Mouse (Mus musculus) Patski (cell line): ENCODE measurements around the gene Arid5b. TPM values are rescaled to one million over a fixed set of nuclear protein-coding genes. Genes with fewer than 3 reads are reported as not detected.

ENCODE experiments used
- ATAC-seq: fragments of 100-300 bp; one replicate; pipeline ENCODE4 v1.8.0; 2021
- CTCF ChIA-PET: fragments of 350-600 bp; sonication (Branson Sonifier 250); formaldehyde crosslinking; loops from one replicate; lab custom pipeline; 2022; ENCODE audit warnings: inconsistent platforms; lab: Charles Lee
- POLR2A ChIA-PET: fragments of 350-600 bp; sonication (Branson Sonifier 250); formaldehyde crosslinking; loops from one replicate; lab custom pipeline; 2022; ENCODE audit warnings: antibody characterized with exemption, inconsistent platforms; lab: Charles Lee
- DNase-seq: peaks from one replicate; pipeline ENCODE4 v3.0.0-alpha.2; 2011; ENCODE audit warnings: low read depth, low spot score
- H3K27me3 ChIP-seq: fragments of 371-371 bp; one replicate; pipeline ENCODE4 v1.5.1; 2021
- CTCF ChIP-seq: fragments of 100-300 bp; IDR thresholded peaks from one replicate; pipeline ENCODE4 v1.5.1; 2021
- in situ Hi-C: fragments of 300-500 bp; cut with MboI; formaldehyde crosslinking; loops from 3 replicates; pipeline ENCODE4 v1.11.1; 2018; ENCODE audit warnings: low pct_unique_long_range_greater_than_20kb, mixed read lengths
- polyA plus RNA-seq: library from polyadenylated mRNA; unstranded; gene quantifications from one replicate; pipeline ENCODE4 v1.2.3, GENCODE M21; 2021

Gene Arid5b
- polyA plus RNA-seq, 1 experiment from 2014 or later: 70.3 TPM

DNA sequence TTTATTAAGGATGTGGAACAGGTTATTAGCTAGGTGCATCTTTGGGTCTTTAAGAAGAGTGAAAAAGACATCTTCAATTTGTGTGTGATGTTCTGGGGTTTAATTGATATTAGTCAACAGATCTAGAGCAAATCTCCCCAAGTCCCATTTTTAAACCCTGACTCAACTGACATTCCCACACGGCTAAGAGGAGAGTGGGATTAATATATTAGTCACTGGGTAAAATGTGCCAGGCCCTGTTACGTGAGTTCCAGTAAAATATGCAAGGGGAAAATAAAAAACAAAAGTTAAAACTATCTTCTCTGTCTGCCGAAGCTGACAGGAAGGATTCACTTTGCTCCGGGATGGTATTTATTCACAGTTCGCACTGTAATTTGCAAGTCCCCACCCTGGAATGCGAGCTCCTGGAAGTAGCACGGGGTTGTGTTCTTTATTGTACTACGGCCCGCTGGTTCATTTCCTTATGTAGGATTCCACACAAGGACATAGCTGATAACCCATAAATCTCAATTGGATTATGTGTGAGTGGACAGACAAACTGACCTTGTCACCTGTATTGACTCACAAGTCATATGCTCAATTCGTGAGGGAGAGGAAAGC lies 121.8 kb downstream of the Arid5b start:
- ATAC-seq: no peak
- no peak for TF ChIP-seq CTCF
- H3K27me3 ChIP-seq: no peaks in the 10 kb centered on the region
- no peak for DNase-seq
- CTCF ChIA-PET: interaction anchor here (0.9 to 3.6 kb wide), 5 partner anchors 9 to 158 kb away, joined by 3 to 19 read pairs (median 3); no protein-coding TSS in a partner anchor
- POLR2A ChIA-PET: interaction anchor here (0.6 to 1.2 kb wide), 4 partner anchors 10 to 1392 kb away, joined by 3 to 6 read pairs (median 4); no protein-coding TSS in a partner anchor
- in situ Hi-C loops: loop anchor here (25.0 kb wide), 1 partner anchor 306 kb away; no protein-coding TSS in a partner anchor

DNA sequence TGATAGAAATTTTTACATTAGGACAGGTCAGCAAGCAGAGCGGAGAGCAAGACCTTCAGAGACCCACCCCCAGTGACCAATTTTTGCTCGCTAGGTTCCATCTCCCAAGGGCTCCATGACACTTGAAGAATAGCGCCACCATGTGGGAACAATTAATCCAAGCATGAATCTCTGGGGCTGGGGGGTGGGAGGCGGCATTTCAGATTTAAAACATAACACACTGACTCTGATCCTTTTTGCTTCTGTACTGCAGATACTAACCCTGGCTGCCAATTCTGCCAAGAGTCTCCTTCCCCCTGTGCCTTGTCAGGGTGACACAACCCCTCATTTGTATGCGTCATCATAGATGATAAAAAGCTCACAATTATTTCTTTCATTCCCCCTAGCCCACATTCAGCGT lies 122.4 kb downstream of the Arid5b start:
- DNase-seq (no peak), ATAC-seq (no peak)
- ChIA-PET POLR2A (interaction anchor here (0.6 kb wide), 1 partner anchor 1392 kb away, joined by 3 read pairs; no protein-coding TSS in a partner anchor), CTCF (interaction anchor here (0.9 to 3.6 kb wide), 5 partner anchors 9 to 157 kb away, joined by 3 to 19 read pairs (median 3); no protein-coding TSS in a partner anchor)
- in situ Hi-C loops: loop anchor here (25.0 kb wide), 1 partner anchor 306 kb away; no protein-coding TSS in a partner anchor
- TF ChIP-seq CTCF: peak; percentile 47
- H3K27me3 ChIP-seq: no peaks in the 10 kb centered on the region

DNA sequence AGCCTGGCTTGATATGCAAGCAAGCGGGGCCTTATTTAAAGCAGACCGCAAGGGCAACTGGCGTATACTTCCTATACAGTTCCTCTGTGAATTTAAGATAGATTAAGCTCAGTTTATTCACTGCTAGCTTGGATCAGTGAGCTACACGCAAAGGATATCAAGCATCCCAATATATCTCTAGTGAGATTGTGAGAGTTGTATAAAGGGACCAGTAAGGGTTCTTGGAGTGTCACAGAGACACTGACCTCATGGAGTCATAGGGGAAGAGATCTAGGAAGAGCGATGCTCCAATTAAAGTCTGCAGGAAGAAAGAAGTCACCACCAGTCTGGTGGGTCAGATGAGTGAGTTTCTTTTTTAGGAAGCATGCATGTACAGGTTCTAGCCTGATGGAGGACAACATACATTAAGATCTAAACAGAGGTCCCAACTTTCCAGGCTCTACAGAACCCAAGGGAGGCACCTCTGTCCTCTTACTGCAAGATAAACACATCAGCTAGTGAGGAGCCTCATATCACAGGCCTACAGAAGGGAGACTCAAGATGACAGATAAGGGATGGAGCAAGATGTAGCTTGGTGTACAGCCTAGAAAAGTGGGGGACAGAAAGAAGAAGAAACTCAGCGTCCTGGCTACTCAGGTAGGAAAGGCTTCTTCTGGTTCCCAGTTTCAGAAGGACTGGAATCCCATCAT lies 123.0 kb downstream of the Arid5b start:
- in situ Hi-C loops: loop anchor here (25.0 kb wide), 1 partner anchor 307 kb away; no protein-coding TSS in a partner anchor
- H3K27me3 ChIP-seq: no peaks in the 10 kb centered on the region
- CTCF ChIA-PET: interaction anchor here (0.8 to 3.6 kb wide), 4 partner anchors 8 to 92 kb away, joined by 3 to 19 read pairs (median 6); no protein-coding TSS in a partner anchor
- TF ChIP-seq CTCF: no peak
- DNase-seq: no peak
- POLR2A ChIA-PET: no interaction called here
- no peak for ATAC-seq

DNA sequence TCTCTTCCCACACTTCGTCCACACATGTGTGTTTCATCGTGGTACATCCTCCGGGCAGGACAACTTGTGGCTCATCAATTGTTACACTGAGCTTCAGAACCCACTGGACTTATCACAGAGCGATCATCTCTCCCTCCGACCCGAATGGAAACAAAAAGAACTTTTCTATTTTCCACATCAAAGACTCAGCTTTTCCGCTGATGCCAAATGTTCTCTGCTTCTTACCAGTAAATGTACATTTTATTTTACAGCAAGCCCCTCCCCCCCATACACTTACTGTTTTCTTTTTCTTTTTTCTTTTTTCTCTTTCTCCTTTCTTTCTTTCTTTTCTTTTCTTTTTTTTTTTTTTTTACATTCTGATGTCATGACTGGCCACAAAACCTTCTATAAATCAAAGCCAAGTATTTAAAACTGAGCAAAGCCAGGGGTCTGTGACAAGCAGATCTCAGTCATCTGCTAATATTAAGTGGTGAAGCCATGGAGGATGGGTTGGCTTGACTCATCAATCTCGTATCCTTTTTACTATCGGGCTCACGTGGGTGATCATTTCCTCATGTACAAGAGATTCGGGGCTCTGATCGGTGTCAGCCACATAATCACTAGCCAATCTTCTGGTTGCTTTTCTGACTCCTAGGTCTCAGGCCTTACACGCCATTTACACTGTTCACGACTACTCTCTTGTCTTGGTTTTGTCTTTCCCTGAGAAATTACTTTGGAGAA lies 124.3 kb downstream of the Arid5b start:
- no peak for TF ChIP-seq CTCF
- DNase-seq: no peak
- ChIA-PET CTCF (no interaction called here), POLR2A (no interaction called here)
- H3K27me3 ChIP-seq: no peaks in the 10 kb centered on the region
- in situ Hi-C loops: loop anchor here (25.0 kb wide), 1 partner anchor 308 kb away; no protein-coding TSS in a partner anchor
- ATAC-seq: no peak

DNA sequence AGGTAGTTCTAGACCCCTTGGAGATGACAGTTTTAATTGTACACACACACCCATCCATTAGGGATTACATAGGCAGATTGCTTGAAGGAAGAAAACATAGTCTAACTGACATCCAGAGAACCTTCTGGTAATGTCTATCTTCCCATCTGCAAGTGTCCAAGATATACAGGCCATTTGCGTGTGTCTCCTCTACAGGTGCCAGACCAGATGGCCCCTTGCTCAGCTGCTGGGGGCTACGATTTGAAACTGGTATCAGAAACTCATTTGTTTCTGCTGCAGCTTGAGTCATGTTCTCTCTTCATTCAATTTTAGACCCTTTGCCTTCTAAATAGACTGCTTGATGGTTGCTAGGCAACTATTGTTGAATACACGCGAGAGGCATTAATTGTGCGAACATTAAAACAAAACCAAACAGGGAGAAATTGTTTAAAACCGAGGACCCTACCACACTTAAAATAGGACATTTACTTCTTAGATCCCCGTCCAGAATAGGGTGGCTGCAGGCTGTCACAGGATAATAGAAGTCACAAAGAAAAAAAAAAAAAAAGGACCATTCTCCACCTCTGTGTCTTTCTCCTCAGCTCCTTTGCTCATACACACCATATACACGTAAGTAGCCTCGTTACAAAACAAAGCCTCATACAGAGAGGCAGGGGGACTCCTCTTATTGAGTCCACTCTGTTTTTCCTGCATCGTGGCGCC lies 125.0 kb downstream of the Arid5b start:
- DNase-seq (no peak), ATAC-seq (no peak)
- CTCF ChIA-PET: interaction anchor here (1.0 to 1.2 kb wide), 2 partner anchors 16 to 157 kb away, joined by 3 to 5 read pairs; no protein-coding TSS in a partner anchor
- POLR2A ChIA-PET: interaction anchor here (0.6 kb wide), 1 partner anchor 108 kb away, joined by 4 read pairs; no protein-coding TSS in a partner anchor
- in situ Hi-C loops: loop anchor here (25.0 kb wide), 1 partner anchor 309 kb away; no protein-coding TSS in a partner anchor
- no peak for TF ChIP-seq CTCF
- H3K27me3 ChIP-seq: no peaks in the 10 kb centered on the region

DNA sequence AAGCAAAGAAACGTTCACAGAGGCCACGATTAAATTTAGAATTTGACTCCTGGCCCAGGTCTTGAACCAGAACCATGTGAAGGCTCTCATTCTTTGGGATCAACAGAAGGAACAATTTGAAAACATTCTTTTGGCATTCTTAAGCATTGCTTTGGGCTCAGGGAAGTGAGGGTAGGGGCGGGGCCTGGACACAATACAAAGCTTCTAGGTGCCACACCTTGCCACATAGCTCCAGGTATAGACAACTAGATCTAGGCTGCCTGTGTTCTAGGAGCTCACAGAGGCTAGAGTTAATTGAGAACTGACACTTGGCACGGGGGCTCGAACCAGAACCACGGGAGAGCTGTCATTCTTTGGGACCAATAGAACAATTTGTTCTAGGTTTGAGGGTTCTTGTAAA lies 130.0 kb downstream of the Arid5b start:
- ChIA-PET POLR2A (no interaction called here), CTCF (interaction anchor here (0.7 to 3.3 kb wide), 3 partner anchors 9 to 152 kb away, joined by 3 to 19 read pairs (median 4); no protein-coding TSS in a partner anchor)
- TF ChIP-seq CTCF: no peak
- in situ Hi-C loops: loop anchor here (5.0 kb wide), 1 partner anchor 151 kb away; no protein-coding TSS in a partner anchor
- ATAC-seq (no peak), DNase-seq (no peak)
- no peaks in the 10 kb centered on the region for H3K27me3 ChIP-seq

DNA sequence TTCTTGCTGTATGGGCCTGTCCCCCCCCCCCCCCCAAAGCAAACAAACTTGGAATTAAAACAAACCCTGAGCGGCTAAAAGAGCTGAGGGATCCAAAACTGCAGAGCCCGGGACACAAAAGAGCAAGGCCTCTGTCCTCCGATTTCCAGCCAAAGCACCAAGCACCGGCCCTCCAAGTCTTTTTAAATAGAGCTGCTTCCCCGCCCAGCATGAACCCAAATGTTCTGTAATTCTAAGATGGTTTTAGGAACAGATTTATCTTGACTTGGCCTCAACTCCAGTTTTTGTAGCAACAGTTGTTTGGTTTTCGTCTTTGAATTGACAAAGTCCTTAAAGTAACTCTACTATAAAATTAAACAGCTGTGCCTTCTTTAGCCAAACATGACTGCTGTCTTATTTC lies 130.8 kb downstream of the Arid5b start:
- CTCF ChIA-PET: interaction anchor here (1.3 to 3.3 kb wide), 7 partner anchors 9 to 151 kb away, joined by 3 to 19 read pairs (median 5); no protein-coding TSS in a partner anchor
- ATAC-seq (no peak), DNase-seq (no peak)
- no peak for TF ChIP-seq CTCF
- POLR2A ChIA-PET: no interaction called here
- no peaks in the 10 kb centered on the region for H3K27me3 ChIP-seq
- in situ Hi-C loops: loop anchor here (5.0 kb wide), 1 partner anchor 150 kb away; no protein-coding TSS in a partner anchor

DNA sequence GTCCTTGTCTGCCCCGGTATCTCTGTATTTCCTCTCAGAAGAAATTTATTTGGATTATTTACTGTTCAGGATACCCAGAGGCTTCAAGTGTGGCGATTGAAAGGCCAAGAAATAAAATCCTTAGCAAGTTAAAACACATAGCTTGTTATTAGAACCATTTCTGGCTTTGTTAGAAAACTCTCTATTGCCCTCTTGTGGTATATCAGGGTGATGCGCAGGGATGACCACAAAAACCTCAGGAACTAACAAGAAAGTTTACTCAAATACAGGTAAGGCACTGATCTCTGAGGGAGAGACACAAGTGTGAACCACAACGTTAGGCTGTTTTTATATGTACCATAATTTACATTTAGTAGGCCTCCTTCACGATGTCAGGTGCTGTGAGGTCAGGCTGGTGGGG lies 131.7 kb downstream of the Arid5b start:
- peak; percentile 72 for TF ChIP-seq CTCF
- ATAC-seq (no peak), DNase-seq (no peak)
- in situ Hi-C loops: loop anchor here (5.0 kb wide), 1 partner anchor 150 kb away; no protein-coding TSS in a partner anchor
- POLR2A ChIA-PET: no interaction called here
- CTCF ChIA-PET: interaction anchor here (0.7 to 3.3 kb wide), 14 partner anchors 9 to 149 kb away, joined by 3 to 19 read pairs (median 3); no protein-coding TSS in a partner anchor
- no peaks in the 10 kb centered on the region for H3K27me3 ChIP-seq

DNA sequence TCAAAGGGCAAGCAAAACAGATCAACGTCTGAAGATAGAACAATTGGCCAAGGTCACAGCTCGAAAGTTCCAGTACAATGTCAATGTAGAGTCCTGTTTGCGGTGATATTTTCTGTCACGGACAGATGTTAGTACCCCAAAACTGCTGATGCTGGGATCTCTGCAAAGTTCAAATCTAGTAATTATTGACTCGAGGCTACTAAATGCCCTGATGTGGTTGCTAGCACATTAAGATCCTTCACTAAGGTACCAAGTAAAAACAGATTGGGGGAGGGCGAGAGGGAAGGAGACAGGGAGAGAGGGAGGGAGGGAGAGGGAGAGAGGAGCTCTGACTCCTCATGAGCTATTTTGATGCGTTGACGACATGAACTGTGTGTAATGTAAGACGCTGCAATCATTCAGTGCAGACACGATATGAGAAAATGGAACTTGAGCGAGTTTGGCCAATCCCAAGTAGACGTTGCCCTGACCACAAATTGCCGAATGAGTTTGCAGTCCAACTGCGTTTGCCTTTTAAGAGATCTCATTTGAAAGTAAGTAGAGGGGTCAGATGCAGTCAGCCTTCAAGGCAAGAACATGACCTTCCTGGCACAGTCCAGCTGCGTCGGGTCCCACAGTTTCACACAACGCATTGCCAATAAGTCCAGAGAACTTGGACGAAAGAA lies 133.1 kb downstream of the Arid5b start:
- no peak for TF ChIP-seq CTCF
- ChIA-PET CTCF (interaction anchor here (1.2 to 3.3 kb wide), 4 partner anchors 9 to 66 kb away, joined by 3 to 19 read pairs (median 5); no protein-coding TSS in a partner anchor), POLR2A (no interaction called here)
- no peaks in the 10 kb centered on the region for H3K27me3 ChIP-seq
- no peak for DNase-seq
- in situ Hi-C loops: loop anchor here (5.0 kb wide), 1 partner anchor 148 kb away; no protein-coding TSS in a partner anchor
- no peak for ATAC-seq
